Mouse (Mus musculus): ENCODE data around the gene Fam126b. TPM values are rescaled to one million over a fixed set of nuclear protein-coding genes. Genes with fewer than 3 reads are reported as not detected.
"Not testable (repeated sequence)": the region's sequence is repeated elsewhere in the genome, so short reads cannot be mapped to it uniquely, and the experiment has no call there.

The Fam126b gene
- polyA plus RNA-seq, 1 experiment from 2014 or later = 7.0 TPM

- ATAC-seq (ENCODE audit: insufficient read depth, low FRiP score, low read depth) = no peak
- no peak overlapping the region for H3K4me2 ChIP-seq
- H3K9ac ChIP-seq = no peak overlapping the region
- 0 out of 2 replicates have a peak, but pooled peaks cover 4% of the 10 kb centered on the region for H3K4me1 ChIP-seq
- no peaks in the 10 kb centered on the region for H3K9me3 ChIP-seq
- no peaks in the 10 kb centered on the region for H3K27me3 ChIP-seq (replicated peaks)
- 10% methylated on average over 1 of the region's 1 CpGs for WGBS
- no peak overlapping the region for H3K4me3 ChIP-seq (replicated peaks)
- no peaks in the 10 kb centered on the region for H3K36me3 ChIP-seq
- no peak overlapping the region for H3K27ac ChIP-seq
These were observed 24.5 kb upstream of the Fam126b start for GRCm38 (mm10) chr1:58610611-58611010.

DNA sequence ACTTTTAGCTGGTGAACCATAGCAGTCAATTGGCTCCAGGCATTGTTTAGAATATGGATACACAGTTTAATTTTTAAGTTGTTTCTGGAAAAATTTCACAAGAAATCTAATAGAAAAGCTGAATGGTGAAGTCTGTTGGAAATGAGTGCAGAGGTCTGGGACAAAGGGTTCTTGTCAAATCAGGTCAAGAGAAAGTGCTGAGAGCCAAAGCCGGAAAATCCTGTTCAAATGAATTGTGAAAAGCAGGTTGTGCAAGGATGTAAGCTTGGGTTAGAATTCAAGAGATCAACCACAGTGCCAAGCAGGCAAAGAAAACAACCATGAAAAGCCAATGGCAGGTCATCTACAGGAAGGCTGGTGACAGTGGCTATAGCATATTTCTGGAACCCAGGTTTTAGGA is 24.0 kb upstream of the Fam126b start:
- no peak overlapping the region for H3K9ac ChIP-seq
- H3K4me3 ChIP-seq (replicated peaks) = no peak overlapping the region
- H3K9me3 ChIP-seq = no peaks in the 10 kb centered on the region
- no peaks in the 10 kb centered on the region for H3K27me3 ChIP-seq (replicated peaks)
- no peak for ATAC-seq (ENCODE audit: insufficient read depth, low FRiP score, low read depth)
- H3K4me2 ChIP-seq = no peak overlapping the region
- no peaks in the 10 kb centered on the region for H3K36me3 ChIP-seq
- WGBS = 68% methylated on average over 1 of the region's 1 CpGs
- no peak overlapping the region for H3K27ac ChIP-seq
- H3K4me1 ChIP-seq = 0 out of 2 replicates have a peak, but pooled peaks cover 4% of the 10 kb centered on the region

DNA sequence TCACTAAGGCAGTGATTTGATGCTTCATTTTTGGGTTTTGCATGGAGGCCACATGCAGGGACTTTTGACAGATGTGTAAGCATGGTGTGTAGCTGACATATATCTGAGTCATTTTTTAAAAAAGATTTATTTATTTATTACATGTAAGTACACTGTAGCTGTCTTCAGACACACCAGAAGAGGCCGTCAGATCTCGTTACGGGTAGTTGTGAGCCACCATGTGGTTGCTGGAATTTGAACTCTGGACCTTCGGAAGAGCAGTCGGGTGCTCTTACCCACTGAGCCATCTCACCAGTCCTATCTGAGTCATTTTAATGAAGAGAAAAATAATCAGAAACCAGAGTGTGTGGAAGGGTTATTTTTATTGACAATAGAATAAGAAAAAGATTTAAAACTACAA is 23.5 kb upstream of the Fam126b start:
- ATAC-seq (ENCODE audit: insufficient read depth, low FRiP score, low read depth) = not testable (repeated sequence)
- WGBS = 76% methylated on average over 5 of the region's 5 CpGs

DNA sequence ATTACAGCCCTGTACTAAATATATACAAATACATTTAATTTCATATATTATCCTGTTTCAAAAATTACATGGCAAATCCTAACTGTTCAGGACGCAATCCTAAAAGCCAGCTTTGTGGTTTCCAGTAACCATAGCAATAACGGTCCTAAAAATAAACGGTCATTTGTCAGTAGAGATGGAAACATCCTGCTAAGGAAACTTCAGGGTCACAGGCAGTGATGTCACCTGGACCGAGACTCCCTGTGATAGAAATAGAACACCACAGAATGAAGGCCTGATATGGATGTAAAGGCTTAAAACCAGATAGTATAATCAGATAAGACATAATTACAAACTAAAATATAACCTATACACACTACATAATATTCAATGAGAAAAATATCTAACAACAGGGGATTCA is 17.6 kb upstream of the Fam126b start:
- Histone ChIP-seq H3K9ac (no peak overlapping the region), H3K4me1 (no peaks in the 10 kb centered on the region), H3K36me3 (no peaks in the 10 kb centered on the region), H3K4me2 (no peak overlapping the region), H3K27me3 (replicated peaks) (no peaks in the 10 kb centered on the region), H3K9me3 (no peaks in the 10 kb centered on the region), H3K27ac (no peak overlapping the region), H3K4me3 (replicated peaks) (no peak overlapping the region)
- WGBS = 35% methylated on average over 4 of the region's 4 CpGs
- ATAC-seq (ENCODE audit: insufficient read depth, low FRiP score, low read depth) = no peak

More for the DNA sequence above, 23.5 kb upstream of the Fam126b start:
- H3K36me3 ChIP-seq; H3K27me3 ChIP-seq (replicated peaks); H3K9ac ChIP-seq; H3K4me1 ChIP-seq; H3K27ac ChIP-seq; H3K9me3 ChIP-seq; H3K4me2 ChIP-seq; H3K4me3 ChIP-seq (replicated peaks): not testable (repeated sequence)

- no peaks in the 10 kb centered on the region for H3K4me1 ChIP-seq
- H3K36me3 ChIP-seq = no peaks in the 10 kb centered on the region
- WGBS = 78% methylated on average over 4 of the region's 4 CpGs
- ATAC-seq (ENCODE audit: insufficient read depth, low FRiP score, low read depth) = no peak
- no peak overlapping the region for H3K9ac ChIP-seq
- H3K4me3 ChIP-seq (replicated peaks) = no peak overlapping the region
- H3K9me3 ChIP-seq = no peaks in the 10 kb centered on the region
- H3K27me3 ChIP-seq (replicated peaks) = no peaks in the 10 kb centered on the region
- no peak overlapping the region for H3K27ac ChIP-seq
- no peak overlapping the region for H3K4me2 ChIP-seq
These were observed 16.6 kb upstream of the Fam126b start for GRCm38 (mm10) chr1:58602681-58603080.

- H3K27ac ChIP-seq = no peak overlapping the region
- H3K36me3 ChIP-seq = no peaks in the 10 kb centered on the region
- 65% methylated on average over 1 of the region's 1 CpGs for WGBS
- no peaks in the 10 kb centered on the region for H3K9me3 ChIP-seq
- peaks cover 3% of the 10 kb centered on the region; the same call in 1 of the 2 replicates for H3K4me1 ChIP-seq
- ATAC-seq (ENCODE audit: insufficient read depth, low FRiP score, low read depth) = no peak
- 0 out of 2 replicates have a peak overlapping the region, but pooled peaks have one; percentile 4 for H3K4me3 ChIP-seq (replicated peaks)
- H3K4me2 ChIP-seq = peak overlapping the region; percentile 59
- no peak overlapping the region for H3K9ac ChIP-seq
- H3K27me3 ChIP-seq (replicated peaks) = no peaks in the 10 kb centered on the region
These were observed 1.4 kb upstream of the Fam126b start for GRCm38 (mm10) chr1:58587491-58587890.

DNA sequence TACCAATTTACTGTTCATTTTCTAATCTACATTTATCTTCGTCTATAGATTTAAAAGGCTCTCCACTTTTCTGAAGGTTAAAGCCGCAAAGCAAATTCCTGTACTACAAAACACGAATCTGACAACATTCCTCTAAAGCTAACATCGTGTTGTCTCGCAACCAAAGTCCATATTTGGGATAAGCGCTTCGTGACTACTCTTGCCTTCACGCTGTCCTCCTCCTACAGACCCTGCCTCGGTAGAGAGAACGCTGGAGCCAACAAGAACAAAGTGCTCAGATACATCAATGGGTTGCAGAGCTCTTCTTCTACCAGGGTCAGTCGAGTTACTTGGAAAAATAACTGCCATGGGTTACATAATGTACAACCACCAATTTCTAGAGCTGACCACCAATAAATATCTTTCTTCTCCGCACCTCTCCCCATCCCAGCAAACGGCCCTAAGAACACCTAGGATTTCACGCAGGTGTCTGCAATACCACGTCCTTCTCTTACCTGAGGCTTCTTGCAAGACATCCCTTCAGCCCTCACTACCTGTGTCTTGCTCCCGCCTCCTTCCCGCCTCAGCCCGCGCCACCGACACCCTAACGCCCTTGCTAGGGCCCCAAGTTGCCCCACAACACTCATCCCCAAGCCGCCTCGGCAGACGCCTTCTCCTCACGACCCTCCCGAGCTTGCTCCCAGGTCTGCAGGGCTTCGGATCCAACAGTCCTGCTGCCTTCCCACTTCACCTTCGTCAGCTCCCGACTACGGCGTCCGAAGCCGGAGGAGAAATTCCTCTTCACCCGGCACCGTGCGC is 551 bp downstream of the Fam126b start:
- peaks cover 3% of the 10 kb centered on the region; the same call in 1 of the 2 replicates for H3K4me1 ChIP-seq
- 5% methylated on average over 35 of the region's 36 CpGs for WGBS
- peak overlapping the region; percentile 77 for H3K9ac ChIP-seq
- no peaks in the 10 kb centered on the region for H3K27me3 ChIP-seq (replicated peaks)
- peak overlapping the region; percentile 78 for H3K4me2 ChIP-seq
- no peaks in the 10 kb centered on the region for H3K36me3 ChIP-seq
- H3K27ac ChIP-seq = peak overlapping the region; percentile 48
- H3K9me3 ChIP-seq = no peaks in the 10 kb centered on the region
- ATAC-seq (ENCODE audit: insufficient read depth, low FRiP score, low read depth) = peak; percentile 40
- H3K4me3 ChIP-seq (replicated peaks) = peak overlapping the region; percentile 85

DNA sequence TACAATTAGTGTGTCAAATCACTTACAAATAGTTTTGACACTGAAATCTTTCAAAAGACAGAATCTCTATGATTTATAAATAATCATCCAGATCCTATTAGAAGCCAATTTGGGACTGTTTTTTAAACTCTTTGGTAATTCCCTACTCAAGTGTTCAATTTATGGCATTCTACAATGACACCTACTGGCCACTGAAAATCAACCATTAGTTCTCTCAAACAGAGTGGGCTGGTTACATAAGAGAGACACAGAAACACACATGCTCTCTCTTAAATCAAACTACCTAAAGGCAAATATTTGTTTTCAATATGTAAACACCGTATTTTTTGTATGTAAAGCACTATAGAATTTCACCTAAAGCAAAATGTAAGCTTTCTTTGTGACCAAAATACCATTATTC is 1.9 kb downstream of the Fam126b start:
- 56% methylated on average over 1 of the region's 1 CpGs for WGBS
- no peak for ATAC-seq (ENCODE audit: insufficient read depth, low FRiP score, low read depth)

GRCm38 (mm10) chr1:58582611-58583010 is 3.5 kb downstream of the Fam126b start:
- H3K4me3 ChIP-seq (replicated peaks) = no peak overlapping the region
- no peaks in the 10 kb centered on the region for H3K9me3 ChIP-seq
- H3K27ac ChIP-seq = no peak overlapping the region
- no peaks in the 10 kb centered on the region for H3K27me3 ChIP-seq (replicated peaks)
- WGBS = 63% methylated on average over 1 of the region's 1 CpGs
- no peak for ATAC-seq (ENCODE audit: insufficient read depth, low FRiP score, low read depth)
- no peaks in the 10 kb centered on the region for H3K36me3 ChIP-seq
- H3K4me2 ChIP-seq = no peak overlapping the region
- no peak overlapping the region for H3K9ac ChIP-seq
- H3K4me1 ChIP-seq = peaks cover 3% of the 10 kb centered on the region; the same call in 1 of the 2 replicates

More for the DNA sequence above, 1.9 kb downstream of the Fam126b start:
- Histone ChIP-seq H3K9ac (no peak overlapping the region), H3K9me3 (no peaks in the 10 kb centered on the region), H3K4me3 (replicated peaks) (no peak overlapping the region), H3K36me3 (no peaks in the 10 kb centered on the region), H3K27me3 (replicated peaks) (no peaks in the 10 kb centered on the region), H3K4me1 (peaks cover 3% of the 10 kb centered on the region; the same call in 1 of the 2 replicates), H3K4me2 (no peak overlapping the region), H3K27ac (no peak overlapping the region)

DNA sequence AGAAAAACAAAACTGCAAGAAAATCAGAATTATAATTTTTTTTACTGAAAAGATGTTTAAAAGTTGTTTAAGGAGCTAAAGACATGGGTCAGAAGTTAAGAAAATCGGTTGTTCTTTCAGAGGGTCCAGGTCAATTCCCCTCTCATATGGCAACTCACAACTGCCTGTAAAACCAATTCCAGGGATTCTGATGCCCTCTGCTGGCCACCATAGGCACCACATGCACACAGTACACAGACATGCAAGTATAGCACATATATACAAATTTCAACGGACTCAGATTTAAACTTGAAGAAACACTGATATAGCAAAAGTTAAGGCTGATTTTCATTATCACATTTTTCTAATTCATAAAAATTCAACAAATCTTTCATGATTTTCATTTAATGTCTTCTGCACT is 6.9 kb downstream of the Fam126b start:
- Histone ChIP-seq H3K4me2 (no peak overlapping the region), H3K4me3 (replicated peaks) (no peak overlapping the region), H3K9me3 (no peaks in the 10 kb centered on the region), H3K36me3 (no peaks in the 10 kb centered on the region), H3K9ac (no peak overlapping the region), H3K27ac (no peak overlapping the region), H3K27me3 (replicated peaks) (no peaks in the 10 kb centered on the region), H3K4me1 (no peaks in the 10 kb centered on the region)
- no peak for ATAC-seq (ENCODE audit: insufficient read depth, low FRiP score, low read depth)
- WGBS = 88% methylated on average over 2 of the region's 2 CpGs

GRCm38 (mm10) chr1:58570437-58570836 is 15.7 kb downstream of the Fam126b start:
- H3K9me3 ChIP-seq = no peaks in the 10 kb centered on the region
- ATAC-seq (ENCODE audit: insufficient read depth, low FRiP score, low read depth) = no peak

DNA sequence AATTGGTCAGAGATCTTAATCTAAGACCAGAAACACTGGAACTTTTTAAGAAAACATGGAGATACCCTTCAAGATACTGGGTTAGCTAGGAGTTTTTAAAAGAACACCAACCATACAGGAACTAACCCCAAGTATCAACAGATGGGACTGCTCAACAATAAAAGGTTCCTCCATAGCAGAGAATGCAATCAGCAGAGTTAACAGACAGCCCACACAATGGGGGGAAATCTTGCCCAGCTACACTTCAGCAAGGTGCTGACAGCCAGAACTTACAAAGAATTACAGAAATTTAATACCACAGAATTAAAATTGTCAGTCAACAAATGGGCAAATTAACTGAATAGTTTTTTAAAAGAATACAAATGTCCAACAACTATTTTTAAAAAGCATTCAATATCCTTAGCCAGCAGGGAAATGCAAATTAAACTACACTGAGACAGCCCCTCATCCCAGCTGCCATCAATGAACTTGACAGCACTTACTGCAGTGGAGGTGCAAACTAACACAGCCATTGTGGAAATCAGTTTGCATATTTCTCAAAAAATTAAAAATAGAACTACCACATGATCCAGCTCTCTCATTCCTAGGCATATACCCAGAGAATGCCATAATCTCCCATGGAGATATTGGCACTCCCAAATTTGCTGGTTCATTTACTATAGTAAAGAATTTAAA is 17.5 kb downstream of the Fam126b start:
- Histone ChIP-seq H3K4me3 (replicated peaks) (no peak overlapping the region), H3K9me3 (no peaks in the 10 kb centered on the region), H3K27me3 (replicated peaks) (no peaks in the 10 kb centered on the region), H3K4me2 (no peak overlapping the region), H3K27ac (no peak overlapping the region), H3K36me3 (no peaks in the 10 kb centered on the region), H3K4me1 (no peaks in the 10 kb centered on the region), H3K9ac (no peak overlapping the region)
- no peak for ATAC-seq (ENCODE audit: insufficient read depth, low FRiP score, low read depth)

More at GRCm38 (mm10) chr1:58570437-58570836, 15.7 kb downstream of the Fam126b start:
- Histone ChIP-seq H3K4me3 (replicated peaks) (no peak overlapping the region), H3K27ac (no peak overlapping the region), H3K9ac (no peak overlapping the region), H3K4me1 (no peaks in the 10 kb centered on the region), H3K4me2 (no peak overlapping the region), H3K36me3 (no peaks in the 10 kb centered on the region), H3K27me3 (replicated peaks) (no peaks in the 10 kb centered on the region)
- 46% methylated on average over 4 of the region's 4 CpGs for WGBS

Measured in stomach, embryonic 15.5 days (tissue).